Mouse (Mus musculus) bone marrow macrophage, adult 2 months (primary cell): ENCODE measurements at regions not wholly inside any gene's neighbourhood (a gene's known extent, or its start where the extent isn't known, plus 50 kb on each side); places are given as distances from the start of the nearest gene placed in this dataset.

Experiments
- CTCF ChIP-seq: IDR thresholded peaks from 2 replicates; pipeline ENCODE4 v1.5.1; 2012; ENCODE audit warnings: low read depth, mild to moderate bottlenecking, low read length, moderate library complexity
- POLR2A ChIP-seq: IDR thresholded peaks from 2 replicates; pipeline ENCODE4 v1.6.1; 2012; ENCODE audit warnings: mild to moderate bottlenecking, low read depth, low read length, borderline replicate concordance

DNA sequence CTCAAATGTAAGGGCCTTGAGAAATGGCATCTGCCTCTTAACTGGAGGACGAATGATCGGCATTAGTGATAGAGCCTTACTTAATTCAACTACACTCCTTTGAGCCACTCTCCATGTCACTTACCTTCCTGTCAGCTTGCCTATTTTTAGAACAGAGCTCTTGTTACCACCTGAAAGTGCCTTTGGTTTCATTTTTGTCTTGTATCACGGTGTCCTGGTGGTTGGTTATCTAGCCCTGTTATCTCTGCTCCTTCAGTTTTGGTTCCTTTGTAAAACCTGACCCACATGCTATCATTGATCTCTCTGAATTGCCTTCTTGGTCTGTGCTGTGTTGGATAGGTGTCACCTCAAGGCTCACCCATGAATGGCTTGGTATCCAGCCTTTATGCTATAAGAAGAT, 310.6 kb downstream of the Rnls start:
- TF ChIP-seq POLR2A: no peak
- no peak for TF ChIP-seq CTCF
